Mouse (Mus musculus) monocyte, adult 5-6 weeks (primary cell): ENCODE data around the gene Snrnp200. TPM values are rescaled to one million over a fixed set of nuclear protein-coding genes. Genes with fewer than 3 reads are reported as not detected.
"Not testable (repeated sequence)": the region's sequence is repeated elsewhere in the genome, so short reads cannot be mapped to it uniquely, and the experiment has no call there.

ENCODE experiments used
- ATAC-seq: fragments of 153-309, 156-312 bp; replicated peaks from 2 replicates; pipeline ENCODE4 v1.8.0; 2017; ENCODE audit warnings: mild to moderate bottlenecking; ENCODE audit not compliant: low TSS enrichment, insufficient number of reproducible peaks, severe bottlenecking, poor library complexity, low FRiP score
- total RNA-seq: library from RNA; stranded (forward); fragments of 200-1000, 200-491, 200-594 nt; gene quantifications from 3 replicates; pipeline ENCODE4 v1.2.3, GENCODE M21; 2017

Gene Snrnp200
- total RNA-seq, 1 experiment from 2014 or later: 156 TPM

GRCm38 (mm10) chr2:127251457-127251856, 43.3 kb downstream of the Snrnp200 start:
- no peak for ATAC-seq

DNA sequence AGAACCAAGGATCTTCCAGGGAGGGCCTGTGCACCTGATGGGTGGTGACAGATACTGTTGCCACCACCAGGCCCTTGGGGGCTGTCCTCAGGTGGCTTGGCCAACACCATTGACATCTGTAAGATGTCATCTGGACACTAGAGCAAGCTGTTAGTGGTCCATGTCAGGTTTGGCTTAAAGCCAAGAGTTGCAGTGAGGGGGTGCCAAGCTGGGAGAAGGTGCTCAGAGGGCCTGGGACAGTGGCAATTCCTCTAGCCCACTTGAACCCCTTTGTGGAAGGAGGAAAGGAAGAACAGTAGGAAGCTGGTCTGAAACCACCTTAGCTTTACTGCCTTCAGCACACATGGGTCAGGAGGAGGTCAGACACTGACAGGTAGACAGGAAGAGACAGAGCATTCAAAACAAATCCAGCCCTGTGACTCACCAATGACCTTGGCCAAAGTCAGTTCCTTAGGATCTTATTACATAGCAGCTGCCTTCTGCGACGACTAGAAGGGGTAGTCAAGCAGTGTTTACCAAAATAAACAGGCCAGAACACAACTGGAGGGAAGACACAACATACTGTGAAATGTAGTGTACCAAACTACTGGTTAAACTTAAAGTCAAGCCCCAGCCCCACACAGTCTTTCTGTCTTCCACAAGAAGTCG, 43.8 kb downstream of the Snrnp200 start:
- ATAC-seq: no peak

- ATAC-seq: no peak
Observed at GRCm38 (mm10) chr2:127252787-127253186, 44.6 kb downstream of the Snrnp200 start.

- no peak for ATAC-seq
Observed at GRCm38 (mm10) chr2:127254604-127255134, 46.5 kb downstream of the Snrnp200 start.

GRCm38 (mm10) chr2:127255294-127255693, 47.1 kb downstream of the Snrnp200 start:
- ATAC-seq: no peak

GRCm38 (mm10) chr2:127259340-127259739, 51.2 kb downstream of the Snrnp200 start:
- ATAC-seq: no peak

DNA sequence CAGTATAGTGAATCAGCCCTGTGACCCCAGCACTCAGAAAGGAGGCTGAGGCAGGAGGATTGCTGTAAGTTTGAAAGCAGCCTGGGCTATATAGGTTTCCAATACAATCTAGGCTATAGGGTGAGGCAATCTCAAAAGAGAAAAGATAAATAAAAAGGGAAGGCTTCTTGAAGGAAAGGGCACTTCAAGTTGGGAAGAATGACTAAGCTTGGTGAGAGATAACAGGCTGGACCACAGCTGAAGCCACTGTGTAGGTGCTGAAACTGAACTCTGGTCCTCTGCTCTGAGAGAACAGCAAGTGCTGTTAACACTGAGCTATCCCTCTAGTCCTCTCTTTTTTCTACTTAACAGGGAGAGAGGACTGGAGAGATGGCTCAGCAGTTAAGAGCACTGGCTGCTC, 54.3 kb downstream of the Snrnp200 start:
- no peak for ATAC-seq

- ATAC-seq: no peak
Observed at GRCm38 (mm10) chr2:127267854-127268253, 59.7 kb downstream of the Snrnp200 start.

- ATAC-seq: peak; percentile 94
Observed at GRCm38 (mm10) chr2:127269491-127270299, 61.5 kb downstream of the Snrnp200 start, which contains the start of gene Stard7. Stard7 (plus strand) TSS chr2:127270218.

GRCm38 (mm10) chr2:127270300-127271041, 62.3 kb downstream of the Snrnp200 start:
- peak; percentile 74 for ATAC-seq

DNA sequence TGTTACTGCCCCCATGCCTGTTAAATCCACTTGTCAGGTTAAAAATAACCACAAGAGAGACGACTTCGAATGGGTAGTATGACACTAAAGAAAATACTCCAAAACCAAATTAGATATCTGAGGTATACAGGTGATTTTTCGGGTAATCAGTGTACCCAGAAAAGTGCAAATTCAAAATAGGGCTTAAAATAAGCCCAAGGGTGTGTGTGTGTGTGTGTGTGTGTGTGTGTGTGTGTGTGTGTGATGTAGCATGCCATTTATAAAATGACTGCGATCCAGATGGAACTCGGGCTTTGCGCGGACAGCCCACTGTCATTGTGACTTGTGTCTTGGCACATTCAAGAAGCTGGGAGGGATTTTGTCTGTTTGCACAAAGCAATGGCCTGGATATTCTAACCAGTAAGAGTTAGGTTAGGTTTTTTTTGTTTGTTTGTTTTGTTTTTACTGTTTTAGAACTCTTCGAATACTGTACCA, 62.9 kb downstream of the Snrnp200 start:
- ATAC-seq: no peak

- not testable (repeated sequence) for ATAC-seq
Observed at GRCm38 (mm10) chr2:127272049-127272448, 63.9 kb downstream of the Snrnp200 start.

DNA sequence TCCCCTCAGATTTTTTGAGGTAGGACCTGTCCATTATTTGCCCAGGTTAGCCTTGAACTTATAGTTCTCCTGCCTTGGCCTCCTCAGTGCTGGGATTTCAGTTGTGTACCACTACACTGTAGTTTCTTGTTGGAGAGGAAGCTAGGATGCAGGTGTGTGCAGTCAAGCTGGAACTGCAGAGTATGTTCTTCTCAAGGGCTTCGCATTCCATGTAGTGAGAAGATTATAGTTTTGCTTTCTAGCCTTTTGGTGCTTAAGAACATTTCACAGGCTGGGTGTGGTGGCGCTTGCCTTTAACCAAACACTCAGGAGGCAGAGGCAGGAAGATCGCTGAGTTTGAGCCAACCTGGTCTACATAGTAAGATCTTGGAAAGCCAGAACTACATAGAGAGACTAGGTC, 64.6 kb downstream of the Snrnp200 start:
- no peak for ATAC-seq

DNA sequence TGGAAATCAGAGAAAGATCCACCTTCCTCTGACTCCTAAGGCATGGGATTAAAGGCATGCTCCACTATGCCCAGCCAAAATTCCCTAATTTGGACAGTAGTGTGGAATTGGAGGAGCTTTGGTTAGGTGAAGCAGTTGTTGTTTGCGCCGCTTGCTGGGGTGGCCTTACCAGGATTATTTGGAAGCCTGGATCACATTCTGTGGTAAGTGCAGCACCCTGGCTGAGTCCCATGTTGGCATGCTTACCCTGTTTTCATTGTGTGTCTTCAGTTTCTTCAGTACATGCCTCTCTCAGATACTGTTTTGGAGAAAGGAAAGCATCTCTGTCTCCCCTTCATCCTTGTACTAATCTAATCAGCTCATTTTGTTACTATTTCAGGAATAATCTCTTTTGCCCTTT, 66.4 kb downstream of the Snrnp200 start:
- no peak for ATAC-seq

GRCm38 (mm10) chr2:127275551-127276320, 67.5 kb downstream of the Snrnp200 start:
- ATAC-seq: no peak

- ATAC-seq: no peak
Observed at GRCm38 (mm10) chr2:127278162-127278561, 70.0 kb downstream of the Snrnp200 start.
